In genomic region chr7:80199851-80200587, GRCm38 (mm10) we compare ENCODE assay signal across 7 mouse cellular contexts. TPM values are rescaled to one million over a fixed set of nuclear protein-coding genes. Genes with fewer than 3 reads are reported as not detected.
DNase-seq lines count a peak whose midpoint lies in the region; ATAC-seq and TF ChIP-seq lines count a peak whose summit lies in the region.

No protein-coding gene starts in this region.

- no peak for TF ChIP-seq POLR2A in spleen, adult 2 months (IDR thresholded peaks at IDR 0.05; ENCODE audit: low read depth, low read length)

- peaks cover 4% of the 10 kb centered on the region for H3K36me3 ChIP-seq in spleen, adult 2 months (ENCODE audit: control insufficient read depth, insufficient read depth, low read length)
- H3K36me3 ChIP-seq in forebrain, embryonic 15.5 days, result no peaks in the 10 kb centered on the region
- H3K36me3 ChIP-seq in liver, embryonic 13.5 days, result peaks cover 48% of the 10 kb centered on the region

- peaks cover 55% of the 10 kb centered on the region for H3K4me1 ChIP-seq in spleen, adult 2 months (ENCODE audit: control insufficient read depth, insufficient read depth, insufficient read length)
- peaks cover 69% of the 10 kb centered on the region for H3K4me1 ChIP-seq in forebrain, embryonic 15.5 days
- peaks cover 91% of the 10 kb centered on the region for H3K4me1 ChIP-seq in liver, embryonic 13.5 days (replicated peaks)

- 0 out of 2 replicates have a peak overlapping the region, but pooled peaks have one; percentile 76 for H3K9ac ChIP-seq in forebrain, embryonic 15.5 days (replicated peaks)
- H3K9ac ChIP-seq in liver, embryonic 13.5 days, result peak overlapping the region; percentile 98

- H3K27ac ChIP-seq in spleen, adult 2 months (ENCODE audit: insufficient read depth, low read length), result peak overlapping the region; percentile 96
- no peak overlapping the region for H3K27ac ChIP-seq in forebrain, embryonic 15.5 days (replicated peaks)
- peak overlapping the region; percentile 100 for H3K27ac ChIP-seq in liver, embryonic 13.5 days

- no peaks in the 10 kb centered on the region for H3K9me3 ChIP-seq in forebrain, embryonic 15.5 days
- no peaks in the 10 kb centered on the region for H3K9me3 ChIP-seq in liver, embryonic 13.5 days (replicated peaks)

- peak overlapping the region; percentile 86 for H3K4me2 ChIP-seq in forebrain, embryonic 15.5 days (replicated peaks)
- H3K4me2 ChIP-seq in liver, embryonic 13.5 days, result peak overlapping the region; percentile 88

- no peak for ATAC-seq in forebrain, embryonic 15.5 days (replicated peaks)
- no peak for ATAC-seq in liver, embryonic 13.5 days (ENCODE audit: low read depth)

- TF ChIP-seq CTCF in spleen, adult 2 months (IDR thresholded peaks at IDR 0.05; ENCODE audit: extremely low read depth, insufficient read depth, insufficient read length, insufficient replicate concordance), result no peak

- H3K4me3 ChIP-seq in spleen, adult 2 months (ENCODE audit: extremely low read depth, insufficient read depth, insufficient read length), result peak overlapping the region; percentile 91
- H3K4me3 ChIP-seq in forebrain, embryonic 15.5 days, result peak overlapping the region; percentile 76; the same call in 1 of the 2 replicates
- H3K4me3 ChIP-seq in liver, embryonic 13.5 days (replicated peaks), result peak overlapping the region; percentile 95

- WGBS in spleen, adult 2 months, result 66% methylated on average over 11 of the region's 11 CpGs
- 86% methylated on average over 11 of the region's 11 CpGs for WGBS in forebrain, embryonic 15.5 days
- 68% methylated on average over 11 of the region's 11 CpGs for WGBS in liver, embryonic 13.5 days (ENCODE audit: insufficient replicate concordance)

- no peak for DNase-seq in spleen, adult 2 months (ENCODE audit: low read depth in 1 of 2, low spot score in 2 of 2)
- no peak for DNase-seq in spleen, postnatal 36 days (ENCODE audit: low spot score in 2 of 2)
- no peak for DNase-seq in liver, embryonic 13.5 days
- DNase-seq in cerebellum, adult 11-12 months, result no peak
- DNase-seq in right cerebral cortex, postnatal 10 days (ENCODE audit: low spot score in 2 of 2), result no peak
- no peak for DNase-seq in gastrocnemius, postnatal 14 days

- no peaks in the 10 kb centered on the region for H3K27me3 ChIP-seq in spleen, adult 2 months (ENCODE audit: control insufficient read depth, insufficient read depth, low read length)
- no peaks in the 10 kb centered on the region for H3K27me3 ChIP-seq in forebrain, embryonic 15.5 days
- no peaks in the 10 kb centered on the region for H3K27me3 ChIP-seq in liver, embryonic 13.5 days

- intact Hi-C loops in gastrocnemius, postnatal 14 days (cut with DNase I; ENCODE audit: low total_unique reads), result no loop called here

RNA-seq across cellular contexts. Expression of gene Sema4b, which starts 13.4 kb away (rescaled TPM):
- 69.5 and 81.3 TPM in 2 replicates for polyA plus RNA-seq in spleen, adult 2 months (2012; rRNA removed)
- 22.7 and 24.7 TPM in 2 replicates for polyA plus RNA-seq in forebrain, embryonic 15.5 days (2015; fragmentation: Nextera tagmentation; extraction: Ambion mirVana)
- polyA plus RNA-seq in liver, embryonic 13.5 days (2015; fragmentation: Nextera tagmentation; extraction: Ambion mirVana), result 13.1 and 14.1 TPM in 2 replicates
- 1 to 10 TPM; 1.9 to 2.5 TPM for total RNA-seq in gastrocnemius, postnatal 14 days (2021)

RNA-seq across cellular contexts. Expression of gene Cib1, which starts 32.6 kb away (rescaled TPM):
- 117 and 118 TPM in 2 replicates for polyA plus RNA-seq in spleen, adult 2 months (2012; rRNA removed)
- polyA plus RNA-seq in forebrain, embryonic 15.5 days (2015; fragmentation: Nextera tagmentation; extraction: Ambion mirVana), result 31.6 and 32.7 TPM in 2 replicates
- 91.0 and 102 TPM in 2 replicates for polyA plus RNA-seq in liver, embryonic 13.5 days (2015; fragmentation: Nextera tagmentation; extraction: Ambion mirVana)
- total RNA-seq in gastrocnemius, postnatal 14 days (2021), result 10 to 100 TPM in 1 of 2 experiments, 1 to 10 TPM in 1; 9.4 to 11.3 TPM

RNA-seq across cellular contexts. Expression of gene Gdpgp1, which starts 32.6 kb away (rescaled TPM):
- 3.0 and 3.7 TPM in 2 replicates for polyA plus RNA-seq in spleen, adult 2 months (2012; rRNA removed)
- 3.6 and 3.9 TPM in 2 replicates for polyA plus RNA-seq in forebrain, embryonic 15.5 days (2015; fragmentation: Nextera tagmentation; extraction: Ambion mirVana)
- 2.4 and 3.0 TPM in 2 replicates for polyA plus RNA-seq in liver, embryonic 13.5 days (2015; fragmentation: Nextera tagmentation; extraction: Ambion mirVana)
- 1 to 10 TPM; 1.1 to 1.5 TPM for total RNA-seq in gastrocnemius, postnatal 14 days (2021)

RNA-seq across cellular contexts. Expression of gene Ttll13, which starts 46.2 kb away (rescaled TPM):
- 0.25 and 0.31 TPM in 2 replicates for polyA plus RNA-seq in spleen, adult 2 months (2012; rRNA removed)
- polyA plus RNA-seq in forebrain, embryonic 15.5 days (2015; fragmentation: Nextera tagmentation; extraction: Ambion mirVana), result 1.0 and 1.1 TPM in 2 replicates
- polyA plus RNA-seq in liver, embryonic 13.5 days (2015; fragmentation: Nextera tagmentation; extraction: Ambion mirVana), result 0.23 and 0.72 TPM in 2 replicates
- under 1 TPM; 0.20 to 0.33 TPM for total RNA-seq in gastrocnemius, postnatal 14 days (2021)
